Mouse (Mus musculus) neural tube, embryonic 15.5 days (tissue): ENCODE measurements around the gene Gm20388. TPM values are rescaled to one million over a fixed set of nuclear protein-coding genes. Genes with fewer than 3 reads are reported as not detected.

ENCODE experiments used
- ATAC-seq: fragments of 200-750 bp; cut with Nextera tagmentation; 2 replicates; pipeline ENCODE4 v1.8.0; 2017; ENCODE audit warnings: mild to moderate bottlenecking, moderate TSS enrichment, moderate library complexity; ENCODE audit not compliant: low FRiP score
- H3K27ac ChIP-seq: fragments of 300-500 bp; sonication (generic); replicated peaks from 2 replicates; pipeline ENCODE4 v1.5.1; 2015; ENCODE audit warnings: mild to moderate bottlenecking, inconsistent platforms
- H3K27me3 ChIP-seq: fragments of 300-500 bp; sonication (generic); replicated peaks from 2 replicates; pipeline ENCODE4 v1.6.1; 2015; ENCODE audit warnings: inconsistent platforms
- H3K36me3 ChIP-seq: fragments of 300-500 bp; sonication (generic); 2 replicates; pipeline ENCODE4 v1.6.1; 2015; ENCODE audit warnings: inconsistent platforms
- H3K4me1 ChIP-seq: fragments of 300-500 bp; sonication (generic); 2 replicates; pipeline ENCODE4 v1.6.1; 2015; ENCODE audit warnings: inconsistent platforms
- H3K4me2 ChIP-seq: fragments of 300-500 bp; sonication (generic); 2 replicates; pipeline ENCODE4 v1.6.1; 2015; ENCODE audit warnings: inconsistent platforms, mild to moderate bottlenecking, moderate library complexity
- H3K4me3 ChIP-seq: fragments of 300-500 bp; sonication (generic); replicated peaks from 2 replicates; pipeline ENCODE4 v1.5.1; 2015; ENCODE audit warnings: mild to moderate bottlenecking, inconsistent platforms
- H3K9ac ChIP-seq: fragments of 300-500 bp; sonication (generic); replicated peaks from 2 replicates; pipeline ENCODE4 v1.6.1; 2015; ENCODE audit warnings: mild to moderate bottlenecking, inconsistent platforms
- H3K9me3 ChIP-seq: fragments of 300-500 bp; sonication (generic); replicated peaks from 2 replicates; pipeline ENCODE4 v1.6.1; 2016; ENCODE audit warnings: inconsistent platforms
- WGBS: fragments of 180-500 bp; shearing (Covaris S2); methylation state at CpG from one replicate; pipeline ENCODE4 v1.1.7; 2015; ENCODE audit warnings: mixed read lengths; 5-methylcytosine and 5-hydroxymethylcytosine counted together
- polyA plus RNA-seq: library from polyadenylated mRNA; unstranded; fragments of >200 nt; fragmentation: Nextera tagmentation; extraction: Ambion mirVana; gene quantifications from 2 replicates; pipeline ENCODE4 v1.2.1, GENCODE M21; 2015

The Gm20388 gene
- polyA plus RNA-seq, 1 experiment from 2014 or later: not detected

GRCm38 (mm10) chr8:123894502-123895097 is 3984.0 kb downstream of the Gm20388 start, which contains the start of gene Acta1:
Gene Acta1 (minus strand): TSS chr8:123894751.
- H3K27ac ChIP-seq: no peak within 1 kb of the TSS
- H3K9me3 ChIP-seq: no peaks in the 10 kb centered on the region
- H3K9ac ChIP-seq: no peak within 1 kb of the TSS
- H3K27me3 ChIP-seq: peaks cover 59% of the 10 kb centered on the region
- no peak within 1 kb of the TSS for H3K4me2 ChIP-seq
- WGBS: 21% methylated on average over 13 of the region's 15 CpGs
- no peak within 1 kb of the TSS for H3K4me3 ChIP-seq
- peaks cover 20% of the 10 kb centered on the region for H3K4me1 ChIP-seq
- peaks cover 4% of the 10 kb centered on the region; the same call in 1 of the 2 replicates for H3K36me3 ChIP-seq
- ATAC-seq: no peak

- H3K4me1 ChIP-seq: peaks cover 20% of the 10 kb centered on the region
- ATAC-seq: no peak
These were observed 3984.6 kb downstream of the Gm20388 start for GRCm38 (mm10) chr8:123895230-123895629.

GRCm38 (mm10) chr8:123895680-123896365 is 3985.2 kb downstream of the Gm20388 start:
- Histone ChIP-seq H3K9ac (no peak overlapping the region), H3K27me3 (peaks cover 47% of the 10 kb centered on the region), H3K4me3 (no peak overlapping the region), H3K36me3 (peaks cover 10% of the 10 kb centered on the region), H3K4me2 (no peak overlapping the region), H3K27ac (no peak overlapping the region), H3K4me1 (peaks cover 20% of the 10 kb centered on the region), H3K9me3 (no peaks in the 10 kb centered on the region)
- 76% methylated on average over 9 of the region's 9 CpGs for WGBS
- ATAC-seq: no peak

More at GRCm38 (mm10) chr8:123895230-123895629, 3984.6 kb downstream of the Gm20388 start:
- no peaks in the 10 kb centered on the region for H3K9me3 ChIP-seq
- 86% methylated on average over 4 of the region's 4 CpGs for WGBS
- H3K36me3 ChIP-seq: peaks cover 6% of the 10 kb centered on the region; the same call in 1 of the 2 replicates
- peaks cover 53% of the 10 kb centered on the region for H3K27me3 ChIP-seq
- H3K9ac ChIP-seq: no peak overlapping the region
- no peak overlapping the region for H3K27ac ChIP-seq
- H3K4me2 ChIP-seq: no peak overlapping the region
- H3K4me3 ChIP-seq: no peak overlapping the region

- Histone ChIP-seq H3K36me3 (peaks cover 12% of the 10 kb centered on the region), H3K27me3 (peaks cover 43% of the 10 kb centered on the region), H3K4me1 (peaks cover 16% of the 10 kb centered on the region), H3K27ac (no peak overlapping the region), H3K4me2 (no peak overlapping the region), H3K4me3 (no peak overlapping the region), H3K9me3 (no peaks in the 10 kb centered on the region), H3K9ac (no peak overlapping the region)
- no peak for ATAC-seq
- 64% methylated on average over 14 of the region's 14 CpGs for whole genome bisulfite sequencing
These were observed 3985.7 kb downstream of the Gm20388 start for GRCm38 (mm10) chr8:123896366-123896761.

- WGBS: 59% methylated on average over 10 of the region's 10 CpGs
- H3K27me3 ChIP-seq: peaks cover 43% of the 10 kb centered on the region
- H3K9me3 ChIP-seq: no peaks in the 10 kb centered on the region
- no peak overlapping the region for H3K27ac ChIP-seq
- no peak overlapping the region for H3K4me2 ChIP-seq
- ATAC-seq: no peak
- H3K4me3 ChIP-seq: no peak overlapping the region
- peaks cover 16% of the 10 kb centered on the region for H3K36me3 ChIP-seq
- no peak overlapping the region for H3K9ac ChIP-seq
- peaks cover 12% of the 10 kb centered on the region for H3K4me1 ChIP-seq
These were observed 3986.1 kb downstream of the Gm20388 start for GRCm38 (mm10) chr8:123896774-123897173.

- no peak for ATAC-seq
- Histone ChIP-seq H3K27ac (no peak overlapping the region), H3K4me1 (no peaks in the 10 kb centered on the region), H3K27me3 (peaks cover 31% of the 10 kb centered on the region), H3K4me2 (no peak overlapping the region), H3K9me3 (no peaks in the 10 kb centered on the region), H3K36me3 (peaks cover 32% of the 10 kb centered on the region), H3K4me3 (no peak overlapping the region), H3K9ac (no peak overlapping the region)
- WGBS: 91% methylated on average over 5 of the region's 5 CpGs
These were observed 3987.9 kb downstream of the Gm20388 start for GRCm38 (mm10) chr8:123898576-123898975.

GRCm38 (mm10) chr8:123899366-123899765 is 3988.7 kb downstream of the Gm20388 start:
- WGBS: 90% methylated on average over 7 of the region's 7 CpGs
- Histone ChIP-seq H3K9ac (no peak overlapping the region), H3K4me3 (no peak overlapping the region), H3K36me3 (peaks cover 40% of the 10 kb centered on the region), H3K27ac (no peak overlapping the region), H3K4me2 (no peak overlapping the region), H3K9me3 (no peaks in the 10 kb centered on the region), H3K27me3 (peaks cover 23% of the 10 kb centered on the region), H3K4me1 (no peaks in the 10 kb centered on the region)
- ATAC-seq: no peak

- H3K27me3 ChIP-seq: 0 out of 2 replicates have a peak, but pooled peaks cover under 1% of the 10 kb centered on the region
- 86% methylated on average over 7 of the region's 7 CpGs for WGBS
These were observed 3992.0 kb downstream of the Gm20388 start for GRCm38 (mm10) chr8:123902653-123903052.

GRCm38 (mm10) chr8:123907604-123908003 is 3997.0 kb downstream of the Gm20388 start:
- H3K27ac ChIP-seq: no peak overlapping the region
- H3K9me3 ChIP-seq: no peaks in the 10 kb centered on the region
- ATAC-seq: no peak
- no peaks in the 10 kb centered on the region for H3K4me1 ChIP-seq
- no peak overlapping the region for H3K4me3 ChIP-seq
- H3K9ac ChIP-seq: no peak overlapping the region
- 83% methylated on average over 6 of the region's 6 CpGs for WGBS
- peaks cover 85% of the 10 kb centered on the region for H3K36me3 ChIP-seq
- no peak overlapping the region for H3K4me2 ChIP-seq
- no peaks in the 10 kb centered on the region for H3K27me3 ChIP-seq

More at GRCm38 (mm10) chr8:123902653-123903052, 3992.0 kb downstream of the Gm20388 start:
- no peak for ATAC-seq
- H3K4me3 ChIP-seq: no peak overlapping the region
- H3K36me3 ChIP-seq: peaks cover 66% of the 10 kb centered on the region
- no peak overlapping the region for H3K27ac ChIP-seq
- H3K4me2 ChIP-seq: no peak overlapping the region
- no peaks in the 10 kb centered on the region for H3K9me3 ChIP-seq
- H3K9ac ChIP-seq: no peak overlapping the region
- no peaks in the 10 kb centered on the region for H3K4me1 ChIP-seq

GRCm38 (mm10) chr8:123912265-123912664 is 4001.6 kb downstream of the Gm20388 start:
- Histone ChIP-seq H3K4me1 (no peaks in the 10 kb centered on the region), H3K36me3 (peaks cover 90% of the 10 kb centered on the region), H3K27me3 (no peaks in the 10 kb centered on the region), H3K9ac (no peak overlapping the region), H3K9me3 (no peaks in the 10 kb centered on the region), H3K27ac (no peak overlapping the region), H3K4me2 (no peak overlapping the region), H3K4me3 (no peak overlapping the region)
- 90% methylated on average over 4 of the region's 4 CpGs for WGBS
- no peak for ATAC-seq

GRCm38 (mm10) chr8:123914635-123915034 is 4004.0 kb downstream of the Gm20388 start:
- H3K4me3 ChIP-seq: no peak overlapping the region
- 89% methylated on average over 3 of the region's 3 CpGs for WGBS
- ATAC-seq: no peak
- no peaks in the 10 kb centered on the region for H3K4me1 ChIP-seq
- H3K9ac ChIP-seq: no peak overlapping the region
- peaks cover 91% of the 10 kb centered on the region for H3K36me3 ChIP-seq
- no peak overlapping the region for H3K27ac ChIP-seq
- no peaks in the 10 kb centered on the region for H3K27me3 ChIP-seq
- no peak overlapping the region for H3K4me2 ChIP-seq
- no peaks in the 10 kb centered on the region for H3K9me3 ChIP-seq

- 23% methylated on average over 2 of the region's 2 CpGs for WGBS
- no peaks in the 10 kb centered on the region for H3K27me3 ChIP-seq
- no peaks in the 10 kb centered on the region for H3K9me3 ChIP-seq
- H3K36me3 ChIP-seq: peaks cover 71% of the 10 kb centered on the region
- no peak overlapping the region for H3K4me2 ChIP-seq
- no peak overlapping the region for H3K9ac ChIP-seq
- no peak overlapping the region for H3K27ac ChIP-seq
- H3K4me3 ChIP-seq: no peak overlapping the region
- peak; percentile 74 for ATAC-seq
- no peaks in the 10 kb centered on the region for H3K4me1 ChIP-seq
These were observed 4014.1 kb downstream of the Gm20388 start for GRCm38 (mm10) chr8:123924719-123925118.
